Mouse (Mus musculus) macrophage (primary cell): ENCODE measurements around the gene P2rx3. TPM values are rescaled to one million over a fixed set of nuclear protein-coding genes. Genes with fewer than 3 reads are reported as not detected.

Experiments used
- H3K27ac ChIP-seq: fragments of 350-480 bp; formaldehyde crosslinking; 2 replicates; pipeline ENCODE4 v1.9.0; 2021
- H3K36me3 ChIP-seq: fragments of 350-480 bp; formaldehyde crosslinking; 2 replicates; pipeline ENCODE4 v1.9.0; 2021; ENCODE audit errors: inconsistent target
- H3K4me3 ChIP-seq: fragments of 350-480 bp; formaldehyde crosslinking; 2 replicates; pipeline ENCODE4 v1.9.0; 2021; ENCODE audit errors: inconsistent target
- H3K79me2 ChIP-seq: fragments of 350-480 bp; formaldehyde crosslinking; 2 replicates; pipeline ENCODE4 v1.9.0; 2021; ENCODE audit errors: inconsistent target
- WGBS: methylation state at CpG from one replicate; pipeline ENCODE4 v1.1.7; 2026; ENCODE audit warnings: inconsistent platforms; ENCODE audit not compliant: missing documents; 5-methylcytosine and 5-hydroxymethylcytosine counted together
- polyA plus RNA-seq: library from polyadenylated mRNA; stranded (reverse); fragments of 250-400 nt; gene quantifications from 3 replicates; pipeline ENCODE4 v1.2.4, GENCODE M21; 2018; ENCODE audit warnings: inconsistent platforms

Gene P2rx3
- polyA plus RNA-seq, 1 experiment from 2014 or later, result not detected

- WGBS, result 76% methylated on average over 3 of the region's 3 CpGs
These were observed 11.1 kb downstream of the P2rx3 start for GRCm38 (mm10) chr2:85026178-85026577.

DNA sequence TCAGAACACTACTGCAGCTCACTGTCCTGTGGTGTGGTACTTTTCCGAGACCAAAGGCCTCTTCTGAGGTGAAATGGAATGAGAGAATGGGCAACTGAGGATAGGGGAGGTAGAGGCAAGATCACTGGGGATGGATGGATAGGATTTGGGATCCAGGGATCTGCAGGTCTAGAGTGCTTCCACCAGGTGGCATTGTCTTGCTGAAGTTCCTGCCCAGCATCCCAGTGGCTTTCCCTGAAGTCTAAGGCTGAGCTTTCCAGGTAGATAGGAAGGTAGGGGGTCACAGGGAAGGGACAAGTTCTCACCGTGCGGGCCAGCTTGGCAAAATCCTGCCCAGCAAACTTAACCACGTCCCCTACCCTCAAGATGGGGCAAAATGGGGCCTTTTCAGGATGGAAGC lies 15.2 kb downstream of the P2rx3 start:
- Histone ChIP-seq H3K79me2 (no peaks in the 10 kb centered on the region), H3K36me3 (no peaks in the 10 kb centered on the region), H3K4me3 (no peak overlapping the region), H3K27ac (no peak overlapping the region)
- 92% methylated on average over 4 of the region's 4 CpGs for WGBS

More at GRCm38 (mm10) chr2:85026178-85026577, 11.1 kb downstream of the P2rx3 start:
- Histone ChIP-seq H3K4me3 (no peak overlapping the region), H3K79me2 (no peaks in the 10 kb centered on the region), H3K27ac (no peak overlapping the region), H3K36me3 (no peaks in the 10 kb centered on the region)

- Histone ChIP-seq H3K4me3 (no peak overlapping the region), H3K36me3 (no peaks in the 10 kb centered on the region), H3K79me2 (no peaks in the 10 kb centered on the region), H3K27ac (no peak overlapping the region)
- 17% methylated on average over 3 of the region's 3 CpGs for WGBS
These were observed 22.7 kb downstream of the P2rx3 start for GRCm38 (mm10) chr2:85014588-85014982.

DNA sequence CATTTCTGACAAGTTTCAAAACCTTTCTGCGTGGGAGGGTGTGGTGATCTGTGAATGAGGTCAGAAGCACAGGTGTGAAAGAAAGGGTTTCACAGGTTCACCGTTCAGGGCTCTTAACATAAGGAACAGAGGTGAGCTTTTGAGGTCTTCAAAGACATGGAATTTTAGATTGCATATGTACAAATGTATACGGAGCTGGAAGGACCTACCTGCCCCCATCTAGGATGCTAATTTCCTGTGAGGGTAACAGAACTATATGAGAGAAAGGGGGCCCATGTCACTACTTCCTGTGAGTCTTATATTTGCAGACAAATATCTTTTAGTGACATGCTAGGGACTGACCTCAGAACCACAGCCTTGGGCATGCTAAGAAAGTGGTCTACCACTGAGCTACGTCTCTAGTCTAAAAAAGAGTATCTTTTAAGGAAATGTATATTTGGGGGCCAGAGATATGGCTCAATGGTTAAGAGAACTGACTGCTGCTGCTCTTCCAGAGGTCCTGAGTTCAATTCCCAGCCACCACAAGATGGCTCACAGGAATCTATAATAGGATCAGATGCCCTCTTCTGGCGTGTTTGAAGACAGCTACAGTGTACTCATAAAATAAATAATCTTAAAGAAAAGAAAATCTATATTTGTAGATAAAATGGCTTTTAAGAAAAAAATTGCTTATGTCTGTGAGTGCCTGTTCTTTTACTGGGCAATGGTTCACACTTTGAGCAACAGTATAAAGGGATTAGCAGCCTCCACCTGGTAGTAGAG lies 23.3 kb downstream of the P2rx3 start:
- H3K27ac ChIP-seq, result no peak overlapping the region
- H3K79me2 ChIP-seq, result no peaks in the 10 kb centered on the region
- WGBS, result 56% methylated on average over 5 of the region's 5 CpGs
- H3K4me3 ChIP-seq, result no peak overlapping the region
- no peaks in the 10 kb centered on the region for H3K36me3 ChIP-seq

- Histone ChIP-seq H3K27ac (no peak overlapping the region), H3K36me3 (no peaks in the 10 kb centered on the region), H3K79me2 (no peaks in the 10 kb centered on the region), H3K4me3 (no peak overlapping the region)
- WGBS, result 61% methylated on average over 14 of the region's 14 CpGs
These were observed 24.6 kb downstream of the P2rx3 start for GRCm38 (mm10) chr2:85012679-85013078.

DNA sequence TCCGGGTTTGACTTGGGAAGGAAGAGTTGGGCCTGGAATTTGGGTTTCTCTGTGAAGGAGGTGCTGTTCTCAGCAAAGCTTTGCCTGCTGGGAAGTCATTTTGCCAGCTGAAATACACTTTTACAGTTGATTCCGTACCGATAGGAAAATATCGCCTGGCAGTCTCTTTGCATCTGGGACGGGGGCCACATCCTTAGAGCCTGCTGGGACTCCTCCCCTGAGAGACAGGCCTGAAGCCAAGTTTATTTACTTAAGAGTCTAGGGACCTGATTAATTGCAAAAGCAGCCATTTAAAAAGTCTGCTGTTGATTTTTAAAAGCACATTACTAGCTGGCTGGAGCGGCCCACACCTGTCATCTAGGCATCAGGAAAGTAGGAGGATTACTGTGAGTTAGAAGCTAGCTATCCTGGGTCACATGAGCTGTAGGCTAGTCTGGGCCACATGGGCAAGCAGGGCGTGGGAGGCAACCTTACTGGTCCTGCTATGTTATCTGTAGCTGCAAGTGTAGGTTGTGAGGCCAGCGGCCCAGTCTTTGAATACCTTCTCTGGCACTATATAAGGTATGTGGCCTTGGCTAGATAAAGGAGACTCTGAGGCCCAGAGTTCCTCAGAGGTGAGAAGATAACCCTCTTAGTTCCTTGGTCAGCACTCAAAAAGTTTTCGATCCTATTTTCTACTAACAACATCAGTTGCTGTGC lies 25.2 kb downstream of the P2rx3 start:
- H3K79me2 ChIP-seq, result no peaks in the 10 kb centered on the region
- WGBS, result 96% methylated on average over 9 of the region's 9 CpGs
- H3K36me3 ChIP-seq, result no peaks in the 10 kb centered on the region
- no peak overlapping the region for H3K27ac ChIP-seq
- H3K4me3 ChIP-seq, result no peak overlapping the region

DNA sequence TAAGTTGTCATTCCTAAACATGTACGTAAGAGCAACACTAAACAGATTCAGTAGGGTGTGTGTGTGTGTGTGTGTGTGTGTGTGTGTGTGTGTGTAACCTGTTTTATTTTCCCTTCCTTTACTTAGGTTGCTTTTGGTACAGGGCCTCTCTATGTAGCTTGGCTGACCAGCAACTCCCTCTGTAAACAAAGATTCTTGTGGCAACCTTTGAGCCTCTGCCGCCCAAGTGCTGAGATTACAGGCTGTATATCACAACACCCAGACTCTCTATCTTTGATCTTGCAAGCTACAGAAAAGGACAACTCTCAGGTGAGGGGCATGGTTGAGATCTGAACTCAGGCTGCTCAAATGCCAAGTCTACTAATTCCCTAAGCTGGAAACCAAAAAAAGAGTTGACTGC lies 28.1 kb downstream of the P2rx3 start:
- H3K79me2 ChIP-seq, result no peaks in the 10 kb centered on the region
- H3K36me3 ChIP-seq, result no peaks in the 10 kb centered on the region
- H3K4me3 ChIP-seq, result no peak overlapping the region
- WGBS, result 100% methylated on average over 2 of the region's 2 CpGs
- H3K27ac ChIP-seq, result no peak overlapping the region

DNA sequence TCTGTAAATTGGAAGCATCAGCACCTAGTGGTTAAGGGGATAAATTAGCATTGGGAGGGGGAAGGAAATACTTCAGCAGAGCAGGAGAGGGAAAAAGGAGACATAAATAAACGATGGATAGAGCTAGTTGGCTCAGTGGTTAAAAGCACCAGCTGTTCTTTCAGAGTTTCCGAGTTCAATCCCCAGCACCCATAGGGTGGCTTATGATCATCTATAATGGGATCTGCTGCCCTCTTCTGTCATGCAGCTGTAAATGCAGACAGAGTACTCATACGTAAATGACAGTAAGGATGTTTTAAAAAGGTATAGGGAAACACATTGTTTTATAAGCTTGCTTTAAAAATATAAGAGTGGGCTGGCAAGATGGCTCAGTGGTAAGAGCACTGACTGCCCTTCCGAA lies 29.5 kb downstream of the P2rx3 start:
- no peak overlapping the region for H3K4me3 ChIP-seq
- 21% methylated on average over 4 of the region's 4 CpGs for WGBS
- no peaks in the 10 kb centered on the region for H3K79me2 ChIP-seq
- H3K27ac ChIP-seq, result no peak overlapping the region
- no peaks in the 10 kb centered on the region for H3K36me3 ChIP-seq

DNA sequence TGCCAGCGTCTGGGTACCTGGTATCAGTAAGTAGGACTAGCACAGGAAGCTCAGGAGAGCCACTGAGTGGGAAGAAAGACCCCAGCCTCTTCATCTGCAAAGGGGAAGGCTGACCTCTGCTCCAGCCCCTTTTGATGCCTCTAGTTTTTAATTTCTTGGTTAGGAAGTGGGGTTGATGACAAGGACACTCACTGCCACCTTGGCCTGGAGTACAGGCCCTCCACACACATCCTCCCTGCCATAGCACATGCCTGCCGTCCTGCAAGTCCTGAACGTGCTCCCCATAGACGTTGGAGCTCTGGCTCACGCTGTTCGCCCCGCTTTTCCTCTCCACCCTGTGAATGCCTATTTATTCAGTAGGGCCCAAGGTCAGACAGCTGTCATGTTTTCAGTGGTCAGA lies 30.7 kb downstream of the P2rx3 start:
- no peaks in the 10 kb centered on the region for H3K36me3 ChIP-seq
- WGBS, result 97% methylated on average over 7 of the region's 7 CpGs
- no peak overlapping the region for H3K27ac ChIP-seq
- H3K4me3 ChIP-seq, result no peak overlapping the region
- no peaks in the 10 kb centered on the region for H3K79me2 ChIP-seq

- 91% methylated on average over 4 of the region's 4 CpGs for WGBS
- Histone ChIP-seq H3K36me3 (no peaks in the 10 kb centered on the region), H3K27ac (no peak overlapping the region), H3K79me2 (no peaks in the 10 kb centered on the region), H3K4me3 (no peak overlapping the region)
These were observed 32.9 kb downstream of the P2rx3 start for GRCm38 (mm10) chr2:85004341-85004740.

DNA sequence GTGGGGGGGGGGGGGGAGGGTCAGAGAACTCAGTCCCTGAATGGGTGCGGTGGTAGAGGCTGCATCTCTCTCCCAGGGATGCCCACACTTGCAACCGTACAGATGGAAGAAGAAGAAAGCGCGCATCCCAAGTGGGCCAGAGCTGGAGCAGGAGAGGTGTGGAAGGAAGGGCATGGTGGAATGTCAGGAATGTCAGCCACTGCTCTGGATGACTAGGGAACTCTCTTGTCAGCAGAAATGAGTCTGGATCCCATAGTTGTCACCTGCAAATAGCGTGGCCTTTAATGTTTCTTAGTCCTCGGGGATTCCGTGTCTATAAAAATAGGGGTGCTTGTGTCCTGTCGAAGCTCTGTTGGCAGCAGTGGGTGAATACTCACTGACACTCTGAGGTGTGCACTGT lies 34.7 kb downstream of the P2rx3 start:
- Histone ChIP-seq H3K36me3 (no peaks in the 10 kb centered on the region), H3K27ac (no peak overlapping the region)
- WGBS, result 94% methylated on average over 8 of the region's 8 CpGs

GRCm38 (mm10) chr2:85001497-85001896 lies 35.8 kb downstream of the P2rx3 start:
- WGBS, result 85% methylated on average over 13 of the region's 13 CpGs
- H3K4me3 ChIP-seq, result no peak overlapping the region
- no peak overlapping the region for H3K27ac ChIP-seq
- H3K79me2 ChIP-seq, result no peaks in the 10 kb centered on the region
- no peaks in the 10 kb centered on the region for H3K36me3 ChIP-seq

More for the DNA sequence above, 34.7 kb downstream of the P2rx3 start:
- no peak overlapping the region for H3K4me3 ChIP-seq
- H3K79me2 ChIP-seq, result no peaks in the 10 kb centered on the region

- no peaks in the 10 kb centered on the region for H3K79me2 ChIP-seq
- 39% methylated on average over 3 of the region's 3 CpGs for WGBS
- no peaks in the 10 kb centered on the region for H3K36me3 ChIP-seq
- H3K27ac ChIP-seq, result no peak overlapping the region
- H3K4me3 ChIP-seq, result no peak overlapping the region
These were observed 37.6 kb downstream of the P2rx3 start for GRCm38 (mm10) chr2:84999486-85000181.

DNA sequence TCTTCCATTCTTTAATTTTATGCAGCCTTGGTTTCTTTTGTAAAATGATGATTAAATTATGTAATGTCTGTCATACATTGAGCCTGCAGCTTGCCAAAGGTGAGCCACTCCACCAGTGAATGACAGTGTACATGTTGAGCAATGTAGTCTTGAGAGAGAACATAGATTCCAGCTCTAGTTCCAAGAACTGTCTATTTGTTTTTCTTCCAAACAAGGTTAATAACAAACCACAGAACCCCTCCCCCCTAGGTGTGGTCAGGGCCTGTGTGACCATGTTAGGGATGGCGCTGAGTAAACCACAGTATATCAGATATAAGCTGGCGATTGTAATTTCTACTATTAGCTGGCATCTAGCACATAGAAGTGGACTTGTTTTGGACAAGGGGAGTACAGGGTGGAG lies 40.9 kb downstream of the P2rx3 start:
- no peaks in the 10 kb centered on the region for H3K79me2 ChIP-seq
- H3K4me3 ChIP-seq, result no peak overlapping the region
- WGBS, result 34% methylated on average over 2 of the region's 2 CpGs
- H3K27ac ChIP-seq, result no peak overlapping the region
- H3K36me3 ChIP-seq, result no peaks in the 10 kb centered on the region

- Histone ChIP-seq H3K36me3 (no peaks in the 10 kb centered on the region), H3K27ac (no peak within 1 kb of the TSS)
- WGBS, result 18% methylated on average over 1 of the region's 1 CpGs
These were observed 49.3 kb downstream of the P2rx3 start, which contains the start of gene Prg3 for GRCm38 (mm10) chr2:84987930-84988329. Gene Prg3, plus strand, starts transcription at chr2:84988215.

More at GRCm38 (mm10) chr2:84987930-84988329, 49.3 kb downstream of the P2rx3 start, which contains the start of gene Prg3:
- H3K79me2 ChIP-seq, result no peaks in the 10 kb centered on the region
- no peak within 1 kb of the TSS for H3K4me3 ChIP-seq
